Mouse (Mus musculus): Measurements from ENCODE around the gene Gm47995.
"Not testable (repeated sequence)": the region's sequence is repeated elsewhere in the genome, so short reads cannot be mapped to it uniquely, and the experiment has no call there.

Gene Gm47995

GRCm38 (mm10) chr1:151198120-151198519, at the start of gene Gm47995:
Gene Gm47995, plus strand, starts transcription at chr1:151198448.
- DNase-seq (ENCODE audit: low spot score), result not testable (repeated sequence)

DNA sequence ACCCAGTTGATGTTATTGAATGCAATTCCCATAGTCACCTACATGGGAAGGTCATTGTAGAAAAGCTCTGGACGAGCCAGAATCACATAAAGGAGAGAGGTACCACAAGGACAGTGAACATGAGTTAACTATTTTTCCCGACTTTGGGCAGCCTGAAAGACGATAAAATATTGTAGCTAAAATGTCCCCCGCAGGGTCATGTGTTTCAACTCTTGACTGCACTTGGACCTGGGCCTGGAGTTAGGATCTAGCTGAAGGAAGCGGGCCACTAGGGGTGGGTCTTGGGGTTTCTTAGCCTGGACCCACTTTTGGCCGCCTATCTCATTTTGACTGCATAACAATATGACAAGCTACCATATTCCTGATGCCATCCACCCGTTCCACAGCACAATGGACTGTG, 48.0 kb upstream of the Gm47995 start:
- no peak for DNase-seq (ENCODE audit: low spot score)

GRCm38 (mm10) chr1:151151089-151151488, 47.2 kb upstream of the Gm47995 start:
- no peak for DNase-seq (ENCODE audit: low spot score)

GRCm38 (mm10) chr1:151153056-151153652, 45.1 kb upstream of the Gm47995 start:
- DNase-seq (ENCODE audit: low spot score), result no peak

GRCm38 (mm10) chr1:151154131-151154530, 44.1 kb upstream of the Gm47995 start:
- not testable (repeated sequence) for DNase-seq (ENCODE audit: low spot score)

DNA sequence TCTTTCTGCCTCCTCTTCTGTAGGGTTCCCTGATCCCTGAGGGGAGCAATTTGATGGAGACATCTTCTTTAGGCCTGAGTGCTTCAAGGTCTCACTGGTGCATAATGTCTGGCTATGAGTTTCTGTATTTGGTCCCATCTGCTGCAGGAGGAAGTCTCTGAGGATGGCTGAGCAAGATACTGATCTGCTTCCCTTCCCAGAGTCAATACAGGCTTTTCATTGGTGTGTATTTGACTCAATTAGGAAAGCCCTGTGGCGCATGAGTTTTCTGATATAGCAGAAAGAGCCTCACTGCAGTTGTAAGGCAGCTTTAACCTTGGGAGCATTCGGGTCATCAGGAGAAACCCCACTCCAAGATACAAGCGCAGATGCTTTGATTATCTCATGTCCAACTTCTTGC, 42.1 kb upstream of the Gm47995 start:
- no peak for DNase-seq (ENCODE audit: low spot score)

DNA sequence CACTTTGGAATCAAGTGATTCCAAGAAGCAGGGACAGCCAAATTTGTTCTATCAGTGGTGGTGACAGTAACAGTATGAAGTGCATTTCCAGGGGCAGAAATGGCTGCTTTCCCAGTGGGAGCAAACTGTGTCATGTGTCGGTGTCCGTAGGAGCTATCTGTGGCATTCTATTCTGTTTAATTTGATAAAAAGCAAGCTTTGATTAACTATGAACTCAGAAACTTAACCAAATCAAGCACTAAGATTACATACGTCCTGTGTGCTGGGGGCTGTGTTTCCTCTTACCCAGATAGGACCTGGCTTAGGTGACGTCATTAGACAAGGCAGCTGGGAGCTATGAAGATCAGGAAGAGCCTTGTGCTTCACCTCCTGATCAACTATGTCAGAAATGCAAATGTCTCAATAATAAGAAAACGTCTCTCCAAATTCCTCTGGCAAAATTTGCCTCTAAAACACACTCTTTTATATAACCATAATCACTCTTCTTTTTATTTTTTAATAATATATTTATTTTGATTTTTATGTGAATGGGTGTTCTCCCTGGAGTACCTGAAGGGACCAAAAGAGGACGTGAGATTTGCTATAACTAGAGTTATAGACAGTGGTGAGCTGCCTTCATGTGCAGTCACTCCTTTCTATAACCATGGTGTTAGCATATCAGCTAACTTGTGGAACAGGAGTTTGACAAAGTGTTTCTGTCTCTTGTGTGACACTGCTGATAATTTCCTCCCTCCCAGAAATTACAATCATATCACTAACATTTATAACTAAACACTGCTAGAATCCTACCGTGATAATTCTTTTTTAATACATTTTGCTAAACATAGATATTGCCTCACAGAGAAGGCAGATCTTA, 41.2 kb upstream of the Gm47995 start:
- DNase-seq (ENCODE audit: low spot score), result no peak

DNA sequence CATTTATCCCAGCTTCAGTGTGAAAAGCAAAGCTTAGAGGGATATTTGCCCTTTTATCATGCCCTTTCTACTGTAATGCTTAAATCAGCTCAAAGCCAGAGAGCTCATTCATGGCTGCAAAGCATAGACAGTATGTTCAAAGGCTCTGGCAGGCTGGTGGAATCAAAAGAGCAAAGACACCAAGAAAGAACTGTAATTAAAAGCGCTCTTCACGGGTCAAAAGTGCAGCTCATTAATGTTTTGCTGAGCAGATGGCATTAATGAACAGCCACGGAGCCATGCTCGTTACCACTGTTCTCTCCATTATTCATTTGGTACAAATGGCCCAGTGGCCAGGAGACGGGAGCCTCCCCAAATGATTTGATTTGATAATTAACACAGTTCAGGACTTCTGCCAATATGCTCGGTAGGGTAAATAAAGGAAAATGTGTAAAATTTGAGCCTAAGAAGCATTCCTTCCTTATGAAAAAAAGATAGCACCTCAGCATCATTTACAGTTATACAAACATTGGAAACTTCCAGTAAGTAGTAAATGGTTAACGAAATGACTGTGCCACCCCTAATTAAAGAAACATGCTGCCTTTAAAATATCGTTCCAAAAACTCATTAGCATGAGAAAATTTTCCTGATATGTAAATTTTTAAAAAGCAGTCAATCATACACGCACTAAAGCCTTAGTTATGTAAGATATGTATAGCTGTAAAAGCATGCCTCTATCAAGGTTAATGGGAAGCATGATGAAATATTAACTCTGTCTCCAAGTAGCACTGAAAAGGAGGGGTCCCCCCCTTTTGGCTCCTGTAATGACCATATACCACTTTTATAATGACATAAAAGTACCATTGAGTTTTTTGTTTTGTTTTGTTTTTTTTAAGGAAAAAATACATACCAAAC, 40.0 kb upstream of the Gm47995 start:
- DNase-seq (ENCODE audit: low spot score), result no peak

DNA sequence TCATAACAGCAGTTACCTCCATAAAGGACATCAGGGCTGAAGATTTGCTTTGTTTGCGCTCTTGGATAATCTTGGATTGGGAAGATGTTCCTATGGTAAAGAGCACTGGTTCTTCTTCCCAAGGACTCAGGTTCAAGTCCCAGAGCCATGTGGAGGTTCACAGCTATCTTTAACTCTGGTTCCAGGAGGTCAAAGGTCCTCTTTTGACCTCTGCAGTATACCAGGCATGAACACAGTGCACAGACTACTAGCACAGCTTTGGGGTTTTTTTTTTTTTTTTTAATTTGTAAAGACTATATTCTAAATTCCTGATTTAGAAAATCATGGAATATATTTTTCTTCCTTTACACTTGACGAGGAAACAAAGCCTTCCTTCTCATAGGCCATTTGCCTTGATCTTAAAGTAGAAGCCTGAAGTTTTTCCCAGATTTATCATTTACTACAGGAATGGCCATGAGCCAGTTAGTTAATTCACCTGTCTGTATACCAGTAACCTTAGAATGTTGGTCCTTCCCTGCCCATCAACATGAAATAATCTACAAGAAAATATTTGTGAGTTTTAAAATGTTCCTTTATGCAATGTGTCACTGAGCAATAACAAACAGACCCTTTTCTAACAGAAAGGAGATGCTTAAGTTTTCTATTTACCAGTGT, 39.3 kb upstream of the Gm47995 start:
- no peak for DNase-seq (ENCODE audit: low spot score)

GRCm38 (mm10) chr1:151166031-151166430, 32.2 kb upstream of the Gm47995 start:
- no peak for DNase-seq (ENCODE audit: low spot score)

DNA sequence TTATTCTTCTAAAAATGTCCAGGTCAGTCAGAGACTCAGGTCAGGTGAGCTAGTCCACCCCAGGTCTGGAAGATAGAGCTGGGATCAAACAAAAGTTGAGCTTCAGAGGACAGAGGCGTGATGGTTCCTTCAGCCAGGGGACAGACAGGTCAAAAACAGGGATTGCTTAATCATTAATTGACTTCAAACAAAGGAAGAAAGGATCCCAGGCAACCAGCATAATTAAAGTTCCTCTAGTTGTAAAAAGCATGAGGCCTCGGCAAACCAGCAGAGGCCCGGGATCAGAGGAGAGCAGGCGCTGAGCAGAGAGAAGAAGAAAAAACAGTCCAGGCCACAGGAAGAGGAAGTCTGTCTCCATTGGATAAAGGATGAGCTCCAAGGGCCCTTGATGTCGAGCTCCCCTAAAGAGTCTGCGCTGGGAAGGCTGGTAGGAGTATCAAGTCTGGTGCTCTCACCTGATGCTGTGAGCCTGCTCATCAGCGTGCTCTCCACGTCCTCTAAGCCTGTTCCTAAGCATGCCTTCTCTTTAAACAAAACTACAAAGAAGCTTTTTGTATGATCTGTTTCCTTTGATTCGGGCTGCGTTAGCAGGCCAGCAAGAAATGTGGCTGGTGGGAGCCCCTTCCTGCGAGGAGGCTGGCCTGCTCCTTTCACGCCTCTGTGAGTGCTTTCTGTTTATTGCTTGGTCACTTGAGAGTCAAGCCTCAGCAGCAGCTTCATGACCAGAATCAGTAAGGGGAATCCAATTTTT, 30.8 kb upstream of the Gm47995 start:
- DNase-seq (ENCODE audit: low spot score), result no peak

GRCm38 (mm10) chr1:151168637-151169036, 29.6 kb upstream of the Gm47995 start:
- DNase-seq (ENCODE audit: low spot score), result no peak

DNA sequence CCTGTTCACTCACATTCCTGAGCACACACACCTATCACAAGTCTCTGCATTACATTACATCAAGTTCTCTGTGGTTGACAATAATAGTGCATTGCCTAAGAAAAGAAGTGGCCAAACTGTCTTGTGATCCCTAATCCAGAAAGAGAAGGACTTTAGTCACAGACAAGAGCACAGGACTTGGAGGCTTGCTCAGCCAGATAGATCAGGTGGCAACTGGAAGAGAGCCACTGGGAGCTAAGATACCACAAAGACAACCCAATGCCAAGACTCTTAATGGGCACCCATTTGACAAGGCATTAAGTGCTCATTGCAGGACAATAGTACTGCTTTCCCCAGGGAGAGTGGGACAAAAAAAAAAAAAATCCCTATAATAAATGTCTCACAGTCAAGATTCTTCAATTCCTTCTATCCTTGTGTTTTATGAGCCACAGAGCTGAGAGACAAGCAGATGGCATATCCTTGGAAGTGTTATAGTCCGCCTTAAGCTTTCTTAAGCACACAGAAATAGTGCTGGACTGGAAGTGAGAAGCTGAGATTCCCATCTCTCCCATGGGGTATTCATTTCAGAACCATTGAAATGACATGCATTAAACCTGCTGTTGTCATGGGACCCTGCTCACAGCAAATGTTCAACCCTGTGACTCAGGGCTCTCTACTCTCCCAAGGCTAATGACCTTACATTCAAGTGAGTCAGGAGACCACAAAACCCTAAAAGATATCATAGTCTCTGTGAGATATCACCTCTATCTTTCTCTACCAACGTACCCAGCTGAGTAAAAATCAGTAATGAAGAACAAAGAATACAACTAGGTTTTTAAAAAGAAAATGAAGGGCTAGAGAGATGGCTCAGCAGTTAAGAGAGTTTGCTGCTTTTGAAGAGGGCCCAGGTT, 26.4 kb upstream of the Gm47995 start:
- DNase-seq (ENCODE audit: low spot score), result no peak

DNA sequence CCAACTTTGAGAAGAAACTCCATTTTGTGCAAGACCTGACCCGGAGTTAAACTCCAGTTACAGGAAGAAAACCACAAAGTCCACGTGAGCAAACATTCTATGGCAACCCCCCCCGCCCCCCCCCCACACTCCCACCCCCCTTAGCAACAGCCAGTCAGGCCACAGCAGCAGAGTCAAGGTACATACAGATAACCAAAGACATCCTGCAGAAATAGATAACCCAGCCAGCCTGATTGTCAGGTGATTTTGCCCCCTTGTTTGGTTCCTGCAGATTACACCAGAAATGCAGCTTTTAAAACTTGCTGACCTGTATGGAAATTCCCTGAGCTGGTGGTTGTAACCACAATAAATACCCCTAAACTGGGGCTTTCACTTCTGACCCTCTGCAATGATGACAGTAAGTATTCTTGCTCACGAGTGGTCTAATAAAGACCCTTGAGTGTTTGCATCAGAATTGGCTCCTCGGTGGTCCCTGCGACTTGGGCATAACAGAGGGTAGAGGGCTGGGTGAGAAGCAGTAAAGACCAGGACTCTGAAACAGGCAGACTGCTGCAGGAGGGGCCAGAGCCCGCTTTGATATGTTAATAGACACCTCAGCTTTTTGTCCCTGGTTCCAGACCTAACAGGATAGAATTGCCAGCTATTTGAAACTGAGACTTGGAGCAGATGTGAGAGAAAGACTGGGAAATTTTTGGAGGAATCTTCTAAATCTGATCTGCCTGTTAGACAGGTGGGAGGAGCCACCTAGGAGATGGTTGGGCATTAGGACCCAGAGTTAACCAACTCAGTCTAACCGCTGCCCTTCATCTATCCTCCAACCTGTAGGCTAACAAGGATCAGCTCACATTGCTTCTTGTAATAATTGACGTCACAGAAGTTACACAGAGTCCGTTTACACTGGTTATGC, 21.0 kb upstream of the Gm47995 start:
- DNase-seq (ENCODE audit: low spot score), result no peak

DNA sequence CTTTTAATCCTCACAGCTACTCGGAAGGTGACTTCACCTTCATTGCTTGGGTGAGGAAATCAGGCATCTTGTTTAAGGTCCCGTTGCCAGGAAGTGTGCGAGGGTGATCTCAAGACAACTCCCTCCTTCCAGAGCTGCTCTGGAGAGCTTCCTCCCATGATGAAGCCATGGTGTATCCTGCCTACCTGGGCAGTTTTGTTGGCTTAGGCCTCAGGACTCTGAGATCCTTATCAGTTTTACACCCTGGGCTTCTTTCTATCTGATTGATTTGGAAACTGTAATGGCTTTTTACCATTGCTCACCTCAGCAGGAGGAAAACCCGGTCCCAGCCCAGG, 20.3 kb upstream of the Gm47995 start:
- DNase-seq (ENCODE audit: low spot score), result no peak

GRCm38 (mm10) chr1:151178505-151179083, 19.7 kb upstream of the Gm47995 start:
- DNase-seq (ENCODE audit: low spot score), result no peak

GRCm38 (mm10) chr1:151180167-151180566, 18.1 kb upstream of the Gm47995 start:
- DNase-seq (ENCODE audit: low spot score), result no peak

DNA sequence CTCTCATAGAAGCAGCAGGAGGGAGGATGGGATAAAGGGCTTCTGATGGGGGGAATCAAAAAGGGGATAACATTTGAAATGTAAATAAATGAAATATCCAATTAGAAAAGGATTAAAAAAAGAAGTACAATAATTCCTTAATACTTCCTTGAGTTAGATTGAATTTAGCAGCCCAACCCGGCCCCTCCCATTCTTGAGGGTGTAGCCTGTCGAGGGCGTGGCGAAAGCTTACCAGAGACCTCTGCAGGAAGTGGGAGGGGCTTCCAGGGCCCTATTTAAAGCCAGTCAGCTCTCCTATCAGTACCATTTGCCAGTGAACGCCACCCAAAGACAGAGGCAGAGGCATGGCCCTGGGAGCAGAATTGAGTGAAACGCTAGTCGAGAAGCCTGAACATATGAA, 16.0 kb upstream of the Gm47995 start, which contains the start of gene Gm47985:
Gene Gm47985, plus strand, starts transcription at position 272 of the 400 bp plus-strand sequence.
- DNase-seq (ENCODE audit: low spot score), result not testable (repeated sequence)

DNA sequence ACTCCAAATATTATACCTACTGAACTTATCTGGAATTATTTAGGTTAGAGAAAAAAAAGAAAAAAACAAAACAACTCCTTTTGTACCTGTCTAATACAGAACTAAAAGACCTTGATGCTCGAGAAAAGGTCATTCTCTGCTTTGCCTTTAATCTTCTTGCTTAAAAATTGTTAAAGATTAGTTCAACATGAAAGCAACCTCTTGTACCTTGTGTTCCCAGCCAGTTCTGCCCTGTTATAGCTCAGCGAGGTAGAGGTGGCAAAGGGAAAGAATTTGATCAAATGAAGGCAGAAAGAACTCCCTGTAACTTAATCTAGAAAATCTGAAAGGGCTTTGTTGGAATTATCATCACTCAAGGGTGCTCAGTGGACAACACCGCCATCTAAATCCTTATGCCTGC, 12.1 kb upstream of the Gm47995 start:
- not testable (repeated sequence) for DNase-seq (ENCODE audit: low spot score)

Data from testis, postnatal 10 days (tissue).